8 mouse cellular contexts compared by ENCODE assay signal in the genomic region with DNA sequence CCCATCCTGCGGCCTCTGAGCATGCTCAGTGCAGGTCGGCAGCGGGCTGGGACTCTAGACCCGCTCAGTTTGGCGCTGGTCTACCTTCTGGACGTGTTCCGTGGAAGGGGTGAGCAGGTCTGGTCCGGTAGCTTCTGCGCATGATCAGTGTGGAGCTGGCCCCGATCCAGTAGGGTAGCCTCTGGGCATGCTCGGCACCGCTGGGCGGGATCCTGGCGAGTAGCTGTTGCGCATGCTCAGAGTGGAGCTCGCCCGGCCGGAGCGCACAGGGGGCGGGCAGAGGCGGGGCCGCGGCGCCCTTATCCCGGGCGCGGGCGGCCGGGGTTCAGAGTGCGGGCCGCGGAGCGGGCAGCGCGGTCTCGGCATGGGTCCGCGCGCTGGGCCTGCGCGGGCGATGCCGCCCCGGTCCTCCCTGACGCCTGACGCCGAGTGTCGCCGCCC. TPM values are rescaled to one million over a fixed set of nuclear protein-coding genes. Genes with fewer than 3 reads are reported as not detected.
DNase-seq lines count a peak whose midpoint lies in the region; ATAC-seq and TF ChIP-seq lines count a peak whose summit lies in the region.

Gene Ipmk (plus strand): TSS at position 255 of the 441 bp plus-strand sequence.

- peak within 1 kb of the TSS; percentile 42 for H3K4me3 ChIP-seq in cortical plate, adult 2 months (ENCODE audit: insufficient read depth, low read length)

- TF ChIP-seq CTCF in cortical plate, adult 2 months (IDR thresholded peaks at IDR 0.05; ENCODE audit: extremely low read depth, insufficient read depth, low read length): no peak

- peak; percentile 100 for DNase-seq in gastrocnemius, postnatal 10 days
- DNase-seq in induced T-regulatory cell, adult 2 months (ENCODE audit: low read depth): peak; percentile 97
- DNase-seq in left cerebral cortex, adult 9 months (ENCODE audit: low spot score in 2 of 2): peak; percentile 92 to 99
- DNase-seq in right cerebral cortex, postnatal 14 days: peak; percentile 100
- DNase-seq in urinary bladder, postnatal 36 days (ENCODE audit: low spot score in 2 of 2): peak; percentile 99 to 100

- peaks cover 5% of the 10 kb centered on the region; the same call in 1 of the 2 replicates for H3K4me1 ChIP-seq in cortical plate, adult 2 months (ENCODE audit: control insufficient read depth, insufficient read depth, low read length)

- ATAC-seq in activated CD4-positive, CD25-positive, alpha-beta regulatory T cell, adult 4 months: peak; percentile 63
- peak; percentile 45 for ATAC-seq in megakaryocyte progenitor cell, adult 5-6 weeks (replicated peaks; ENCODE audit: poor library complexity)

- peak within 1 kb of the TSS; percentile 39; the same call in 1 of the 2 replicates for H3K27ac ChIP-seq in cortical plate, adult 2 months (ENCODE audit: insufficient read depth, low read length)

- TF ChIP-seq POLR2A in cortical plate, adult 2 months (IDR thresholded peaks at IDR 0.05; ENCODE audit: extremely low read depth, insufficient read depth, low read length): peak; percentile 75

RNA-seq across cellular contexts. Expression of gene Ipmk, which starts in this region (rescaled TPM):
- 1 to 10 TPM; 2.8 to 3.1 TPM for polyA plus RNA-seq in activated CD4-positive, CD25-positive, alpha-beta regulatory T cell, adult 4 months (2017; shearing (Covaris generic))
- 15.3 and 16.3 TPM in 2 replicates for polyA plus RNA-seq in cortical plate, adult 2 months (2012; rRNA removed)
- total RNA-seq in gastrocnemius, postnatal 10 days (2021): 10 to 100 TPM; 10.3 to 12.2 TPM
- total RNA-seq in megakaryocyte progenitor cell, adult 5-6 weeks (2015): 25.7 and 26.0 TPM in 2 replicates
- 24.8 and 25.4 TPM in 2 replicates for total RNA-seq in megakaryocyte progenitor cell, adult 5-6 weeks (2017)

Comparison
In these comparisons a context has a peak if more than half of its experiments do, and no peak if none do; other contexts are left out.
1. Peak in every context shown above with its lines: DNase-seq, ATAC-seq, H3K4me3 ChIP-seq and H3K27ac ChIP-seq.